Mouse (Mus musculus) C2C12 (cell line): ENCODE data around the gene Lsm8. TPM values are rescaled to one million over a fixed set of nuclear protein-coding genes. Genes with fewer than 3 reads are reported as not detected.

Source experiments
- H3K27me3 ChIP-seq: one replicate; pipeline ENCODE4 v1.6.1; 2011; ENCODE audit not compliant: control insufficient read depth, insufficient read depth, insufficient read length
- H3K36me3 ChIP-seq: one replicate; pipeline ENCODE4 v1.6.1; 2011; ENCODE audit not compliant: control insufficient read depth, insufficient read depth
- H3K4me3 ChIP-seq: one replicate; pipeline ENCODE4 v1.5.1; 2011; ENCODE audit warnings: mild to moderate bottlenecking, control low read depth; ENCODE audit not compliant: poor library complexity, insufficient read depth, severe bottlenecking
- H3K79me2 ChIP-seq: one replicate; pipeline ENCODE4 v1.6.1; 2011; ENCODE audit not compliant: control insufficient read depth, insufficient read depth
- H3K79me3 ChIP-seq: one replicate; pipeline ENCODE4 v1.6.1; 2011; ENCODE audit warnings: low read depth, control low read depth
- H3ac ChIP-seq: one replicate; pipeline ENCODE3; 2011; ENCODE audit warnings: low read depth; ENCODE audit not compliant: control insufficient read depth, insufficient read length
- CEBPB ChIP-seq: IDR thresholded peaks from one replicate; pipeline ENCODE4 v1.6.1; 2011; ENCODE audit warnings: low read depth, mild to moderate bottlenecking, control low read depth, moderate library complexity
- CTCF ChIP-seq: IDR thresholded peaks from one replicate; pipeline ENCODE4 v1.5.1; 2011; ENCODE audit not compliant: control insufficient read depth, insufficient read depth, insufficient read length
- FOSL1 ChIP-seq: IDR thresholded peaks from one replicate; pipeline ENCODE4 v1.8.0; 2011; ENCODE audit warnings: mild to moderate bottlenecking, low read length; ENCODE audit not compliant: poor library complexity, insufficient read depth, severe bottlenecking
- MAX ChIP-seq: IDR thresholded peaks from one replicate; pipeline ENCODE4 v1.6.1; 2011; ENCODE audit warnings: mild to moderate bottlenecking, control low read depth
- MYOD1 ChIP-seq: IDR thresholded peaks from one replicate; pipeline ENCODE4 v1.6.1; 2011; ENCODE audit warnings: low read depth; ENCODE audit not compliant: control insufficient read depth, insufficient read length
- MYOG ChIP-seq: IDR thresholded peaks from one replicate; pipeline ENCODE4 v1.6.1; 2011; ENCODE audit not compliant: control insufficient read depth, insufficient read length; ENCODE audit errors: extremely low read depth
- USF1 ChIP-seq: IDR thresholded peaks from one replicate; pipeline ENCODE4 v1.6.1; 2011; ENCODE audit warnings: low read depth, mild to moderate bottlenecking, control low read depth, moderate library complexity
- polyA plus RNA-seq: library from polyadenylated mRNA; unstranded; fragments of >200 nt; fragmentation: generic; extraction: Trizol; gene quantifications from one replicate; pipeline ENCODE4 v1.2.1, GENCODE M21; 2012; ENCODE audit warnings: missing spikeins

Gene Lsm8
- polyA plus RNA-seq, 1 experiment, result 87.2 TPM

DNA sequence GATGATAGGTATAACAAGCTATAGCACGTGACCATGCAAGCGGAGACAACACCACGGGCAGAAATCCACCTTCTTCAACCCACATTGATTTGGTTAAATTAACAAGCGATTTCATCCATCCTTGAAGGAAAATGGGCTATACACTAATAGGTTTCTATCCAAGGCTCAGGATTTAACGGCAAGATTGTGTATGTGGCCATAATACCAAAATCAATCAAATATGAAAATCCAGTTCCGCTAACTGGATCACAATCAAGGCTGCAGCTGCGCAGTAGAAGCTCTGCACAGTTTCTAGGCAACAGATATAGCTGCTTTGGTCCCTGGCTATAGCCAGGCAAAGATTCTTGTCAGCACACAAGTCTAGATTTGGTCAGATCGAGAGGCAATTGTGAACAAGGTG, 17.6 kb downstream of the Lsm8 start, which contains the start of gene Ankrd7:
TSS of gene Ankrd7 (plus strand) at position 301 of the 400 bp plus-strand sequence.
- no peak within 1 kb of the TSS for H3ac ChIP-seq
- no peaks in the 10 kb centered on the region for H3K36me3 ChIP-seq
- no peaks in the 10 kb centered on the region for H3K27me3 ChIP-seq
- H3K4me3 ChIP-seq, result no peak within 1 kb of the TSS
- TF ChIP-seq CEBPB (no peak), USF1 (no peak), MAX (no peak), MYOD1 (no peak), CTCF (no peak), FOSL1 (no peak), MYOG (no peak)
- H3K79me2 ChIP-seq, result no peaks in the 10 kb centered on the region
- no peaks in the 10 kb centered on the region for H3K79me3 ChIP-seq

DNA sequence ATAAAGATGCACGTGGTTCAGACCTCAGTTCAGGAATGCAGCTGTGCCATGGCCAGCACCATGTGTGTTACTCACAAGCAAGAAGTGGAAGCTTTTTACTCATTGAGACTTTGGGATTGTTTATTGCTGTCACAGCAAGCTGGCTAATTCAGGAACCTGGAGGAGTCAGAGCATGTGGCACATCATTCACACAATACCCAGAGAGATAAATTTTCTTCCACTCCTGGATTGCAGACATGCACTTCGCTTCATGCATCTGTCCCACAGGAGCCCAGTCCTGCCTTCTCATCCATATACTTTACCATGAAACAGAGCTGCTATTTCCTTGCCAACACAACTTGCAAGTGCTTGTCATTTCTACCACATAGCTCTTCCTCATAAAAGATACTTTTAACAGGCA, 40.7 kb downstream of the Lsm8 start:
- Histone ChIP-seq H3K27me3 (no peaks in the 10 kb centered on the region), H3K36me3 (no peaks in the 10 kb centered on the region), H3K79me3 (no peaks in the 10 kb centered on the region), H3K4me3 (no peak overlapping the region), H3ac (no peak overlapping the region), H3K79me2 (no peaks in the 10 kb centered on the region)
- TF ChIP-seq FOSL1 (no peak), CTCF (no peak), MYOD1 (no peak), USF1 (no peak), MAX (no peak), MYOG (no peak), CEBPB (no peak)

DNA sequence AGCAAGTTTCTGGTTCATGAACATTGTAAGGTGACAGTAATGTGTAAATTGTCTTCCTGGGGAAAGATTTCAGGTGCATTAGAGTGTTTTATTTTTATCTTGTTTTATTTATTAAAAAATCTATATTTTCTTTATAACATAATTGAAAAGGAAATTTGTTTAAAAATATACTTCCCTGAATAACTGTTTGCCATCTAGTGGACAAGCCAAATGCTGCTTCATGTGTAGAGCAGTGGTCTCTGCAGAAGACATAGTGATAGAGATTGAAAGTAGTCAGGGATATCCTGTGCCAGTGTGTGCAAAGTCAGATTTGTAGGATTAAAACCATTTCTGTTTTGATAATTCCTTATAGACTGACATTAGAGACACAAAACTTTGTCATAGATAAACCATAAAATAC, 45.8 kb downstream of the Lsm8 start:
- Histone ChIP-seq H3K36me3 (no peaks in the 10 kb centered on the region), H3K79me2 (no peaks in the 10 kb centered on the region), H3K79me3 (no peaks in the 10 kb centered on the region), H3ac (no peak overlapping the region), H3K4me3 (no peak overlapping the region), H3K27me3 (no peaks in the 10 kb centered on the region)
- TF ChIP-seq MAX, result no peak
- TF ChIP-seq USF1, result no peak
- TF ChIP-seq CEBPB, result no peak
- no peak for TF ChIP-seq MYOG
- TF ChIP-seq FOSL1, result no peak
- no peak for TF ChIP-seq CTCF
- no peak for TF ChIP-seq MYOD1

Other genes starting within 250 kb of the Lsm8 start
- not detected for gene Ankrd7, start 17.7 kb downstream of the Lsm8 start, polyA plus RNA-seq